Mouse (Mus musculus) cerebellum, postnatal 36 days (tissue): ENCODE measurements around the gene Rad23b.
"Not testable (repeated sequence)": the region's sequence is repeated elsewhere in the genome, so short reads cannot be mapped to it uniquely, and the experiment has no call there.

Source experiments
- DNase-seq, 2 experiments: peaks; one replicate each; pipeline ENCODE4 v3.0.0; 2021 to 2022; ENCODE audit warnings: mixed read lengths in 2 of 2

Rad23b gene

GRCm38 (mm10) chr4:55349452-55350218 is at the start of gene Rad23b:
Gene Rad23b (plus strand): TSS chr4:55350043.
- DNase-seq, result peak; percentile 100

- no peak for DNase-seq
These were observed 45.7 kb upstream of the Rad23b start for GRCm38 (mm10) chr4:55304121-55304520.

- no peak for DNase-seq
These were observed 43.2 kb upstream of the Rad23b start for GRCm38 (mm10) chr4:55306636-55307035.

GRCm38 (mm10) chr4:55316726-55317125 is 33.1 kb upstream of the Rad23b start:
- no peak for DNase-seq

- DNase-seq, result not testable (repeated sequence)
These were observed 31.5 kb upstream of the Rad23b start for GRCm38 (mm10) chr4:55318350-55318749.

- no peak for DNase-seq
These were observed 23.9 kb upstream of the Rad23b start for GRCm38 (mm10) chr4:55325786-55326518.

GRCm38 (mm10) chr4:55327508-55327907 is 22.3 kb upstream of the Rad23b start:
- no peak for DNase-seq

- no peak for DNase-seq
These were observed 21.4 kb upstream of the Rad23b start for GRCm38 (mm10) chr4:55328471-55328870.

- not testable (repeated sequence) for DNase-seq
These were observed 20.9 kb upstream of the Rad23b start for GRCm38 (mm10) chr4:55328928-55329327.

GRCm38 (mm10) chr4:55329621-55330346 is 20.1 kb upstream of the Rad23b start:
- no peak for DNase-seq

GRCm38 (mm10) chr4:55335030-55335770 is 14.6 kb upstream of the Rad23b start:
- no peak for DNase-seq

GRCm38 (mm10) chr4:55338905-55339304 is 10.9 kb upstream of the Rad23b start:
- DNase-seq, result no peak

GRCm38 (mm10) chr4:55339388-55339787 is 10.5 kb upstream of the Rad23b start:
- DNase-seq, result no peak

- DNase-seq, result no peak
These were observed 8.0 kb upstream of the Rad23b start for GRCm38 (mm10) chr4:55341797-55342196.

- no peak for DNase-seq
These were observed 7.2 kb upstream of the Rad23b start for GRCm38 (mm10) chr4:55342602-55343001.

GRCm38 (mm10) chr4:55343287-55343686 is 6.6 kb upstream of the Rad23b start:
- no peak for DNase-seq

- no peak for DNase-seq
These were observed 938 bp upstream of the Rad23b start for GRCm38 (mm10) chr4:55348759-55349451.

GRCm38 (mm10) chr4:55350219-55350931 is 532 bp downstream of the Rad23b start:
- DNase-seq, result peak; percentile 54 to 63

GRCm38 (mm10) chr4:55351037-55351436 is 1.2 kb downstream of the Rad23b start:
- no peak for DNase-seq

GRCm38 (mm10) chr4:55351860-55352259 is 2.0 kb downstream of the Rad23b start:
- no peak for DNase-seq

- no peak for DNase-seq
These were observed 4.2 kb downstream of the Rad23b start for GRCm38 (mm10) chr4:55354038-55354437.
